Mouse (Mus musculus) embryonic fibroblast, embryonic 13.5 days (primary cell): ENCODE data around the gene Ttc8. TPM values are rescaled to one million over a fixed set of nuclear protein-coding genes. Genes with fewer than 3 reads are reported as not detected.

Experiments
- H3K27ac ChIP-seq: 2 replicates; pipeline ENCODE4 v1.5.1; 2012; ENCODE audit warnings: low read length, control low read depth, inconsistent platforms; ENCODE audit not compliant: insufficient read depth
- H3K4me1 ChIP-seq: 2 replicates; pipeline ENCODE4 v1.6.1; 2011; ENCODE audit warnings: low read length; ENCODE audit not compliant: control insufficient read depth, insufficient read depth
- H3K4me3 ChIP-seq: 2 replicates; pipeline ENCODE4 v1.5.1; 2011; ENCODE audit warnings: mild to moderate bottlenecking, control low read depth, low read length; ENCODE audit not compliant: insufficient read depth
- CTCF ChIP-seq: IDR thresholded peaks from 2 replicates; pipeline ENCODE4 v1.5.1; 2011; ENCODE audit warnings: mild to moderate bottlenecking, control low read depth, low read length, moderate library complexity, borderline replicate concordance; ENCODE audit not compliant: insufficient read depth
- POLR2A ChIP-seq: IDR thresholded peaks from 2 replicates; pipeline ENCODE4 v1.6.1; 2011; ENCODE audit warnings: low read depth, mild to moderate bottlenecking, control low read depth, low read length, moderate library complexity
- polyA plus RNA-seq: library from polyadenylated mRNA; stranded (reverse); fragments of >200 nt; gene quantifications from 2 replicates; pipeline ENCODE4 v1.2.4, GENCODE M21; 2011; ENCODE audit warnings: low read depth; ENCODE audit not compliant: missing spikeins, insufficient read length

Gene Ttc8
- 25.4 and 34.1 TPM in 2 replicates for polyA plus RNA-seq

DNA sequence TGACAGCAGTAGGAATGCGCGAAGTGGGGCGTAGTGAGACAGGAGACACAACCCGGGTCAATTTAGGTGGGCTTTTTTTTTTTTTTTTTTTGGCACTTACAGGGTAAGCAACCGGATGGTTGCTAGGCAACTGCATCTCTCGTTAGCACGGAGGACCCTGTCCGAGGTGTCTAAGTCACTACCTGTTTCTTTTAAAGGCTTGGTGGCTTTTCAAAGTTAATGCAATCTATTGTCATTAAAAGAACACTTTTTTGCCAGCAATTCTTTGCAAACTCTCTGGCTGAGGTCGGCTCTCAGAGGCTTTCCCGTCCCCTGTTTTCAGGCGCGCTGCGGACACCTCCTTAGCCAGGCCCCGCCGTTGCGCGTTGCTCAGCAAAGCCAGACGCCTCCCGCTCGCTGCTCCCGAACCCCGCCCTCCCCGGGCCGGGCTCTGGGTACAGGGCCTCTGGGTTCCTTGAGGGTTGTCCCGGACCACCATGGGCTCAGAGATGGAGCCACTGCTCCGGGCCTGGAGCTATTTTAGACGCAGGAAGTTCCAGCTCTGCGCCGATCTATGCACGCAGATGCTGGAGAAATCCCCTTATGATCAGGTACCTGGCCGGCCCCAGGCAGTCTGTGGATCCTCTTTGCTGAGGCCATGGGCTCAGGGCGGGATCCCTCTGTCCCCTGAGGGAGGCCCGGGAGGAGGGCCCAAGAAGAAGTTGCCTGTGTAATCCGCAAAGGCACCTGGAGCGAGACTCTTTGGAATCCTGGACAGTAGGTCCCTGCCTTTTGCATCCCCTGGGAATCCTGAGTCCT, at the start of gene Ttc8:
Ttc8 (plus strand) TSS at position 381 of the 798 bp plus-strand sequence.
- no peaks in the 10 kb centered on the region for H3K4me1 ChIP-seq
- peak within 1 kb of the TSS; percentile 76 for H3K4me3 ChIP-seq
- TF ChIP-seq POLR2A (peak; percentile 79), CTCF (no peak)
- peak within 1 kb of the TSS; percentile 30; the same call in 1 of the 2 replicates for H3K27ac ChIP-seq

GRCm38 (mm10) chr12:98872836-98873235, 47.5 kb upstream of the Ttc8 start:
- no peak overlapping the region for H3K4me3 ChIP-seq
- TF ChIP-seq CTCF (no peak), POLR2A (no peak)
- no peak overlapping the region for H3K27ac ChIP-seq
- peaks cover 2% of the 10 kb centered on the region; the same call in 1 of the 2 replicates for H3K4me1 ChIP-seq

GRCm38 (mm10) chr12:98875216-98875615, 45.2 kb upstream of the Ttc8 start:
- TF ChIP-seq POLR2A (no peak), CTCF (no peak)
- H3K27ac ChIP-seq, result peak overlapping the region; percentile 71; the same call in 1 of the 2 replicates
- peaks cover 2% of the 10 kb centered on the region; the same call in 1 of the 2 replicates for H3K4me1 ChIP-seq
- H3K4me3 ChIP-seq, result no peak overlapping the region

DNA sequence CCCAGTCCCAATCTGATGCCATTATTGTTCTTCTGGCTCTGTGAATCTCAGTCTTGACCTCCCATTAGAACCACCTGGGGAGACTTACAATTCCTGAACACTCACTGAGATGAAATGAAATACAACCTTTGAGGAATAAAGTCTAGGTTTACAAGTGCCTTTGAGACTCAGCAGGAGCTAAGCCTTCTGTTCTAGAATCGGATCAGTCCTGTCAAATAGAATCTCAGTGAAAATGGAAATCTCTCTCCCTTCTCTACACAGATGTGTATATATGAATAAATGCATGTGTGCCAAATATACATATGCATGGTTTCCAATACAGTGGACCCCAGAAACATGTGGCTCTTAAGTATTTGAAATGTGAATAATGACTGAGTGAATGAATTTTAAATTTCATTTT, 41.7 kb upstream of the Ttc8 start:
- Histone ChIP-seq H3K27ac (no peak overlapping the region), H3K4me3 (no peak overlapping the region), H3K4me1 (peaks cover 2% of the 10 kb centered on the region)
- TF ChIP-seq CTCF (no peak), POLR2A (no peak)

DNA sequence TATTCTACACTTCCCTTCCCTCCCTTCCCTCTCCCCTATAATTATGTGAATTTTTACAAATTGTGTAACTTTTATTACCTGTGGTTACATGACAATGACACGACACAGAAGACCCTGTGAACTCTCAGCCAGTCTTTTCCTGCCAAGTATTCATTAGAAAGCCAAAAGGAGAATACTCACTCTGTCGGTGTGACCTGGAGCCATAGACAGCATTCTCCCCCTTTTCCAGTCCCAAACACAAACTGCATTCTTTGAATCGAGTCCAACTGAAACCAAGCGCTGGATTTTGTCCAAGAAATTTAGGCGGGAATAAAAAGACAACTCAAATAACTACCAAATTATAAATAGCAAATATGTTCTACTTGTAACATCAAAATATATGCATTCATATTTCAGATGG, 38.6 kb upstream of the Ttc8 start:
- no peaks in the 10 kb centered on the region; the same call in 1 of the 2 replicates for H3K4me1 ChIP-seq
- H3K27ac ChIP-seq, result no peak overlapping the region
- no peak for TF ChIP-seq POLR2A
- TF ChIP-seq CTCF, result no peak
- H3K4me3 ChIP-seq, result no peak overlapping the region

DNA sequence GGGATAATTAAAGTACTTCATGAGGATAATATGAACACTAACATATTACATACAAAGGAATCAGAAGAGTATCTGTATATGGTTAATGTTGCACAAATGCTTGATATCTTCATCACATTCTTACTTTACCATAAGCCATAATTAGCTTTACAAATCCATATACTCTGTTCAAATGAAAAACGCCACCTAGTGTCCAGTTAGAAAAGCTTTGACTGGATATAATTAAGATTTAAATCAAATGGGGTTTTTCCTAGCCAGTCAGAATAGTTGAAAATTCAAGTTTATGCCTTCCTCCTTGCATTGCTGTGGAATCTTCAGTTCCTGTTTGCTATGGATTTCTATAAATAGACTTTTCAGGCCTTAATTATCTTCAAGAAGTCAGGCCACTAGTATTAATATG, 35.9 kb upstream of the Ttc8 start:
- Histone ChIP-seq H3K4me3 (no peak overlapping the region), H3K4me1 (no peaks in the 10 kb centered on the region; the same call in 1 of the 2 replicates), H3K27ac (no peak overlapping the region)
- TF ChIP-seq CTCF, result no peak
- no peak for TF ChIP-seq POLR2A

DNA sequence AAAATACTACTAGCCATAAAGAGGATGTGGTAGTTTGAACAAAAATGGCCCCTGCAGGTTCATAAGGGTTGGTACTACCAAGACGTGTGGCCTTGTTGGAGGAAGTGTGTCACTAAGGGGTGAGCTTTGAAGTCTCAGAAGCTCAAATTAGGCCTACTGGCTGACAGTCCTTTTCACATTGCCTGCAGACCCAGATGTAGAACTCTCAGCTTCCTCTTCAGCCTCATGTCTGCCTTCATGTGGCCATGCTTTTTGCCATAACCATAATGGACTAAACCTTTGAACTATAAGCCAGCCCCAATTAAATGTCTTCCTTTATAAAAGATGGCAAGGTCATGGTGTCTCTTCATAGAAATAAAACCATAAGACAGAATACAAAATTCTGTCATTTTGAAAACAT, 23.6 kb upstream of the Ttc8 start:
- no peaks in the 10 kb centered on the region for H3K4me1 ChIP-seq
- no peak for TF ChIP-seq POLR2A
- no peak overlapping the region for H3K4me3 ChIP-seq
- H3K27ac ChIP-seq, result no peak overlapping the region

- no peaks in the 10 kb centered on the region for H3K4me1 ChIP-seq
- H3K27ac ChIP-seq, result no peak overlapping the region
- TF ChIP-seq POLR2A (no peak), CTCF (no peak)
- H3K4me3 ChIP-seq, result peak overlapping the region; percentile 19; the same call in 1 of the 2 replicates
Observed at GRCm38 (mm10) chr12:98899676-98900075, 20.7 kb upstream of the Ttc8 start.

GRCm38 (mm10) chr12:98900341-98900880, 20.0 kb upstream of the Ttc8 start:
- H3K27ac ChIP-seq, result no peak overlapping the region
- H3K4me1 ChIP-seq, result no peaks in the 10 kb centered on the region
- TF ChIP-seq POLR2A (no peak), CTCF (no peak)
- H3K4me3 ChIP-seq, result peak overlapping the region; percentile 47
